Mouse (Mus musculus) frontal cortex, adult 2 months (tissue): ENCODE data around the gene Cryz. TPM values are rescaled to one million over a fixed set of nuclear protein-coding genes. Genes with fewer than 3 reads are reported as not detected.

ENCODE experiments used
- DNase-seq, 2 experiments: peaks; one replicate each; pipeline ENCODE4 v3.0.0; 2022; ENCODE audit warnings: low spot score in 1 of 2; ENCODE audit errors: extremely low spot score in 1 of 2
- polyA plus RNA-seq: library from polyadenylated mRNA; depleted of rRNA; stranded (reverse); fragments of >200 nt; gene quantifications from 2 replicates; pipeline ENCODE4 v1.2.3, GENCODE M21; 2012; rRNA removed

Gene Cryz
- polyA plus RNA-seq = 13.9 and 16.0 TPM in 2 replicates

GRCm38 (mm10) chr3:154596488-154596933 lies at the start of gene Cryz:
Gene Cryz (plus strand): TSS chr3:154596711.
- DNase-seq = peak; percentile 86 to 98

- DNase-seq = peak in 1 of 2 experiments; percentile 9
These were observed 48.7 kb upstream of the Cryz start for GRCm38 (mm10) chr3:154547549-154548426.

DNA sequence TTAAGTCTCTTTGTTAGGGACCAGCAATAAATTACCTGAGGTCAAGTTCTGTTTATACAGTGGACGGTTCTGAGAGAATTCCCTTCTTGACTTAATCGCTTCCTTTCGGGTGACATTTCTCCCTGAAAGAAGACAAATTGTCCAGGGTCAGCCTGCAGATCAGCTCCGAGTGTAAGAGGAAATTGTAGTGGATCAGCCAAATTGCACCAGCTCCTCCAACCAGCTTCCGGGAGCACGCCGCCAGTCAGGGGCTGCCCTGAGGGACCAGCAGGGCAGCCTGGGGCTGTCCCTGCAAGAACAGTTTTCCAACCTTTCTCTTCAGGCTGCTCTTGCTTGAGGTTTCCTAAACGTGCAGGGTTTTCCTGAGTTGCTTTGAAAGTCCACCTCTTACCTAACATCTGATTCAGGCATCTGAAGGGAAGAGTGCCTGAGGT lies 47.6 kb upstream of the Cryz start:
- no peak for DNase-seq

DNA sequence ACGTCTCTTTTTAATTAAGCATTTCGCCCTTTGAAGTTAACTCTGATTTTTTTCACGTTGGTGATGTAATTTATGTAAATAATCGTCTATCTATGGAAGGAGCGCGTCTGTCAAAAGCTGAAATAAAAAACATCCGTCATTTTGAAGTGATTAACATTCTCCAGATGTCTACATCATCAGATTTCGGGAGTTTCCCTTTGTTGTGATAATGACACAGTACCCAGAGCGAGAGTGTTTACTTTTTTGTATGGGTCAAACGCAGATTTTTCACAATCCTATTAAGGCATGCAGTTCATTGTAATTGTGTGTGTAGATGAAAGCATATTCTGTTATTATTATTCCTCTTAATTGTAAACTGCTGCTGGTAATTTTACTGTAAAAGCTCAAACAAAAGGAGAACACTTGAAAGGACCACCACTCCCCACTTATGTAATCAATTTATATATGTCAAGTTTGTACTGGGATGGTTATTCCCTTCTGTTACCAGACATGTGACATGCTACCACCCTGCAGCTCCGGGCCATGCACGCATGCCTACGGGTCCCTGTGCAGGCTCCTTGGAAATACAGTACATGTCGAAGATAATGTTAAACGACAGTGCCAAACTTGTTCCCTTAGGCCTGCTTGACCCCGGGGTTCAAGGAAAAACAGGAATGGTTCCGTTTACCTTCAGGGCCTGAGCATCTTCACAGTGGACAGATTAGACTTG lies 46.0 kb upstream of the Cryz start:
- DNase-seq = no peak

- no peak for DNase-seq
These were observed 45.5 kb upstream of the Cryz start for GRCm38 (mm10) chr3:154551035-154551411.

- DNase-seq = no peak
These were observed 34.3 kb upstream of the Cryz start for GRCm38 (mm10) chr3:154562192-154562591.

DNA sequence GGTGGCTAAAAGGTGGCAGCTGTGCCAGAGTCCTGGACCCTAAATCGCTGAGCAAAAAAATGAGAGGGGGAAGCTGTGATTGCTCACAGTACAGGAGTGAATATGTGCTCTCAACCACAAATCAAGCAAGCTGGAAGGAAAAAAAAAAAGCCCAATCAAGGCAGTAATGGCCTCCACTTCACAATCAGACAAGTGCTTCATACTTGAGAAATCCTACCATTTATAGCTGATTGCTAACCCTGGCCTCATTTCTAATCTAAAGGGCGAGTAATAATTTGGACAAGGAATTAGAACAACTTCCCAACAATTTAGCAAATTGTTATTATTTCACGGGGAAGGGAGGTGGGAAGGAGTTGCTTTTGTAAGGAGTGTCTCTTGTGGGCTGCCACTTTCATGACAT lies 31.1 kb upstream of the Cryz start:
- DNase-seq = no peak

GRCm38 (mm10) chr3:154570029-154570575 lies 26.4 kb upstream of the Cryz start:
- DNase-seq = no peak

DNA sequence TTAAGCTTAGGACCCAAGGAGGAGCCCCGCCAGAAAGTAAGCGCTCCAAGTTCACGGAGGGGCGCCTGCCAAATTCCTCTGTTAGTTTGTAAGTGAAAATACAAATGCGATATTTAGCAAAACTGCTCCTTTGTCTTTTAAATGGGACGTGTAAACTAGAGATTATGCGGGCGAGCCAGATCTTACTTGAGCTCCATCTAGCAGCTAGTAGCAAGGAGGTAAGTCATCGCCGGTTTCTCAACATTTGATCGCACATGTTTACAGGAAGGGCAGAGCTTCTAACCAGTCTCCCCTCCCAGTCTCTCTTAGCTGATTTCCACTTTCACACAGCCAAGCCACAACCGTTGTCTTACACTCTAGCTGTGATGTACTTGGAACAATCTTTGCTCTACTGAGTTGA lies 25.7 kb upstream of the Cryz start:
- DNase-seq = no peak

DNA sequence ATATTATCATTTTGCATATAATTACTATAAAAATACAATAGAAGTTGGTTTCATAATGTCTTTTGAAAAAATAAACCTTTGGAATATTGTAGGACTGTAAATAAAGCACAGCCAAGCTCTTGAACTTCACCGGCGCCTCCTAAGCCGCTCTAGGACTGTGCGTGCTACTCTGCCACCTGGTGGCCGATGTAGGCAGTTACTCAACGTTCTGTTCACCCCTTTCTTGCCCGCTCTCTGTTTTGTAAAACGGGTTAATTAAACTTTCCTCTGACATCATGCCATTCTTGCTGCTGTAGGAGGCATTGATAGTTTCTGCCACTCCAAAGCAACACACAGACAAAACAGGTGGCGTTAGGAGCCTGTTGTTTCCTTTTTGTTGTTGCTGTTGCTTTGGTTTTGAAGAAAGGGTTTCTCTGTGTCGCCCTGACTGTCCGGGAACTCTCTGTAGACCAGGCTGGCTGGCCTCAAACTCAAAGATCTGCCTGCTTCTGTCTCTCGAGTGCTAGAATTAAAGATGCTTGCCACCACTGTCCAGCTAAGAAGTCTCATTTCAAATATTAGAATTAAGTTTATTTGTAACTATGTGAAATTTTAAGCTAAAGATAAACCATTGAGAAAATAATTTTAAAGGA lies 24.1 kb upstream of the Cryz start:
- peak in 1 of 2 experiments; percentile 83 for DNase-seq

DNA sequence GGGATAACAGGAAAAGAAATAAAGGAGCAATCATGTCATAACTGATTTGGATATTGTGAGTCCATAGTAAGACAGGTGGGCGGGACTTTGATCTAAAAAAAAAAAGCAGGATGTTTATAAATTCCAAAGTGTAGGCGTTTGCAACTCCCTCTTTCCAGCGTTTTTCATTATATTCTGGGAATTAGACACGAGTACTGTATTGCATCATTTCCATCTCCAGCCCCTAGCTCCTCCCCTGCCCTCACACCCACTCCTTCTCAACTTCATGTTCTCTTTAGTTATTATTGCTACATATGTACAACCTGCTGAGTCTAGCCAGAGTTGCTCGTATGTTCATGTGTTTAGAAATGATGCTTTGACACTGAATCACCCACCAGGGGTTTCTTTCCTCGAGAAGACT lies 22.8 kb upstream of the Cryz start:
- no peak for DNase-seq

DNA sequence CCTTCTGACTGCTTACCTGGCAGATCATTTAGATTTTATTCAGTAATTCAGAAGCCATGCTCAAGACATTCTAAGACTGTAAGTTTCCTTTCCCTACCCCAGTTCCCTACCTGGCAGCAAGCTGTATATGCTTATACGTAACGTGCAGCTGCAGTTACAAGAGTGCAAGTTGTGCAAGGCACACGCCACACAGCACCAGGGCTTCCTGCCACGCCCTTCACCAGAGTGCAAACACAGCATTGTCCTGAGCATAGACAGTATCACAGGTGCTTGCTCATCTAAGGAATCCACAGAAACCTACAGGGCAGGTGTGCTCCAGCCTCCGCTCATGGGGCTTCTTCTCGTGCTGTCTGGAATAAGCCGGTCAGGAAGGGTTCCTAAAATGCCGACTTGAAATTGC lies 18.6 kb upstream of the Cryz start:
- no peak for DNase-seq

DNA sequence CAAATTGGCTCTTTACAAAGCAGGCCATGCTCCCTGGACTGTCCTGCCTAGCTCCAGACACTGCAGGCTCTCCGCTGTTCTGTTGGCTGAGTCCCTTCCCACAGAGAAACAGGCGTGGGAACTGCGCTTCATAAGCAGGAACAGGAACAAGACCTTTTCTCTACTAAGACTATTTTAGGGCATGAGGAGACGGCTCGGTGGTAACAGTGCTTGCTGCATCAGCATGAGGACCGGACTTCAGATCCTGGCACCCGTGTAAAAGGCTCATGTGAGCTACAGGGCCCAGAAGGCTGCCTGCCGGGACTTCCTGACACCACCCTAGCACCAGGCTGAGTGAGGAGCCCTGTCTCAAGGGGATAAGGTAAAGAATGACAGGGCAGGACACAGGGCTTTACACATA lies 12.2 kb upstream of the Cryz start:
- DNase-seq = no peak

DNA sequence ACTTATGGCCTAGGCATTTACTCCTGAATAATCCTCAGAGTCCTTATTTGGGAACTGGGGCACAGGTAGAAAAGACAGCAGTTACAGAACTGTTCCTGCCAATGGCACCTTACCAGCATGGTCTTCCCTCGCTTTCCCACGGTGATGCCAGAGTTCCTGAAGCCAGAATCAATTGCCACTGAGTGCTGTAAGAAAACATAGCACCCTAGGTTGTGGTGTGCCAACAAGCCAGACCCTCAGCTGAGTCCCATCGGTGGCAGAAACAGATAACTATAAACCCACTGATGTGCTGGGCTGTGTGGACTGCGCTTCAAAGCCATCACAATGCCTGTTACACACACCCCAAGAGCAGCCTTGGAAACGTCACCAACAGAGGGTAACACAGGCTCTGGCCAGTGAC lies 5.5 kb upstream of the Cryz start:
- no peak for DNase-seq

DNA sequence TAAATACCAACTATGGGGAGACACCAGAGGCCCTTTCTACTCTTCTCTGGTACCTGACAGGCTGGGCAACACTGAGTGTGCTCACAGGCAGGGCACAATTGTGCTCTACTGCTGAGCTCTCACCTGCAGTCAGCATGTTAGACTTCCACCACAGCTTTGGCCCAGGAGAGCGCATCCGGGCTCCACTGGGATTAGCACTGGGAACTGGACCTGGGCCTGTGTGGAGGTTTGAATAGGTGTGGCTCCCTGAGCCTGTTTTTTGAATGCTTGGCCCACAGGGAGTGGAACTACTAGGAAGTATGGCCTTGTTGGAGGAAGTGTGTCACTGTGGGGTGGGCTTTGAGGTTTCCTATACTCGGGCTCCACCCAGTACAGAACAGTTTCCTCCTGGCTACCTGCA lies 4.9 kb upstream of the Cryz start:
- DNase-seq = no peak

DNA sequence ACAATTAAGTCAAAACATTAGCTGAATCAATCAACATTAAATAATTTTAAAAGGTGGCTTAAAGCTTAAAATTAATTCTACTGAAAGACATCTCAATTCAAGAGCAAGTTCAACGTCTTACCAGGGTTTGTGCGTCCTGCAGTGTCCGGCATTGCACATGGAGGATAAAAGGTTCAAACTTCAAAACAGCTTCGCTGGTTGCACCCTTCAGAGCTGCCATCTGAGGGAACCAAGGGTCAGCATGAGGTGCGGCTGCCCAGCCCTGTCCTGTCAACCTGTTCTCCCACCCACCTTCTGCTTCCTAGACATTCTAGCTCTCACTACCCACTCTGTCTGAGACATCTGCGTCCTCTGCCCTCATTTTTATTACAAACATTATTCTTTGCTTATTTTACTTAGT lies 2.9 kb upstream of the Cryz start:
- no peak for DNase-seq

DNA sequence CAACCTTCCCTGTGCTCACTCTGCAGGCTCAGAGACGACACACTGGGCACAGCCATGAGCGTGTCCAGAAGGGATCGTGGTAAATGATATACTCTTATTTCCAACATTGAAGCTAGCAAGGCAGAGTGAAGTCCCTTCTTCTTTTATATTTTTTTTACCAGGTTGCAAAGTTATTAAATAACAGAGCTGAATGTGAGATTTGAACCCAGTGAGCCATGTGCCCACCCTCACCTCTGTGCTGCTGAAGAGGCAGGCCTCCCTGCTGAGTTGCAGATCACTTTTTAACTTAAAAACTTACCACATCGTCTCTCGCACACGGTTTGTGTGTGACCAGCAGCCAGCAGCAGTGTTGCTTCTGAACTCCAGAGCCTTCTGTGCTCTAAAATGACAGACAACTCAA lies 2.4 kb upstream of the Cryz start:
- no peak for DNase-seq

DNA sequence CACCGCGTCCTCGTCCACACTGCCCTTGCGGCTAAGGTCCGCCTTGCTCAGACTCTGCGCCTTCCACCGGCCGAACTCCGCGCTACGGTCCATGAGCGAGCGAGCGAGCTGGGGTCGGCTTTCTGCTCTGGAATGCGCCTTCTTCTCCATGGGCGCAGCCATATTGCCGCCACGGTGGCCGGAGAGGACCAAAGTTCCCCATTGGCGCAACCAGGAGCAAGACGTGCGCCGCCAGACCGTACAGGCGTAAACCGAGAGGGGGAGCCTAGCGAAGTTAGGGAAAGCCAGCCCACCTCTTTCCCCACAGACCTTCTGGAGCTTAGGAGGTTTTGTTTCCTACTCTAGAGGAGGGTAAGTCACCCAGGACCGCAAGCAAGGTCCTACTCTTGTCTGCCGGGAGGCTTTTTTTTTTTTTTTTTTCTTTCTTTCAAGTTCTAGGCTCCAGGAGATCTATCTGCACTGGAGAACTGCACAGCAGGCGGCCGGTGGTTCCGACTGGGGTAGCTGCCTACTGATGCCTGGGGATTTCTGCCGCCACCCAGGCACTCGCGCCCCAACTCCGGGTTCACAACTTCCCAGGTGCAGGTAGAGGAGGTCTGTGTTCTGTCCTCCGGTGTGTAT lies 533 bp downstream of the Cryz start, which contains the start of gene Tyw3:
Gene Tyw3 (minus strand): TSS at position 171 of the 621 bp plus-strand sequence.
- peak; percentile 90 to 99 for DNase-seq

- DNase-seq = no peak
These were observed 1.1 kb downstream of the Cryz start for GRCm38 (mm10) chr3:154597561-154597960.

- DNase-seq = no peak
These were observed 5.6 kb downstream of the Cryz start for GRCm38 (mm10) chr3:154602141-154602540.

GRCm38 (mm10) chr3:154604871-154605270 lies 8.4 kb downstream of the Cryz start:
- no peak for DNase-seq
